Mouse (Mus musculus) intestine, embryonic 14.5 days (tissue): ENCODE results near the gene Sost. TPM values are rescaled to one million over a fixed set of nuclear protein-coding genes. Genes with fewer than 3 reads are reported as not detected.

Experiments used
- ATAC-seq: fragments of 200-750 bp; cut with Nextera tagmentation; replicated peaks from 2 replicates; pipeline ENCODE4 v1.8.0; 2017; ENCODE audit warnings: low read depth, moderate number of reproducible peaks, moderate TSS enrichment, moderate library complexity; ENCODE audit not compliant: low FRiP score, low TSS enrichment
- DNase-seq: peaks from one replicate; pipeline ENCODE4 v3.0.0-alpha.2; 2018; ENCODE audit warnings: low spot score
- H3K27ac ChIP-seq: fragments of 300-500 bp; sonication (generic); 2 replicates; pipeline ENCODE4 v1.5.1; 2014; ENCODE audit warnings: low read depth, mild to moderate bottlenecking, control low read depth
- H3K27me3 ChIP-seq: fragments of 300-500 bp; sonication (generic); replicated peaks from 2 replicates; pipeline ENCODE4 v1.6.1; 2014; ENCODE audit warnings: low read length, control low read depth; ENCODE audit not compliant: control insufficient read depth, insufficient read depth
- H3K36me3 ChIP-seq: fragments of 300-500 bp; sonication (generic); 2 replicates; pipeline ENCODE4 v1.6.1; 2014; ENCODE audit warnings: low read length, control low read depth; ENCODE audit not compliant: control insufficient read depth, insufficient read depth
- H3K4me1 ChIP-seq: fragments of 300-500 bp; sonication (generic); replicated peaks from 2 replicates; pipeline ENCODE4 v1.6.1; 2014; ENCODE audit warnings: low read length, control low read depth, mixed read lengths; ENCODE audit not compliant: control insufficient read depth, insufficient read depth
- H3K4me2 ChIP-seq: fragments of 300-500 bp; sonication (generic); 2 replicates; pipeline ENCODE4 v1.6.1; 2014; ENCODE audit warnings: low read length
- H3K4me3 ChIP-seq: fragments of 300-500 bp; sonication (generic); 2 replicates; pipeline ENCODE4 v1.5.1; 2014; ENCODE audit warnings: low read depth, low read length, control low read depth, mixed read lengths
- H3K9ac ChIP-seq: fragments of 300-500 bp; sonication (generic); 2 replicates; pipeline ENCODE4 v1.6.1; 2014; ENCODE audit warnings: mild to moderate bottlenecking, low read length
- H3K9me3 ChIP-seq: fragments of 300-500 bp; sonication (generic); 2 replicates; pipeline ENCODE4 v1.6.1; 2016; ENCODE audit warnings: low read length, control low read depth; ENCODE audit not compliant: control insufficient read depth
- WGBS: fragments of 180-500 bp; shearing (Covaris S2); extraction: QIAGEN DNeasy Blood & Tissue Kit; methylation state at CpG from one replicate; pipeline ENCODE4 v1.1.7; 2014; 5-methylcytosine and 5-hydroxymethylcytosine counted together
- polyA plus RNA-seq: library from polyadenylated mRNA; unstranded; fragments of >200 nt; fragmentation: Nextera tagmentation; extraction: Ambion mirVana; gene quantifications from 2 replicates; pipeline ENCODE4 v1.2.1, GENCODE M21; 2014

Sost gene
- polyA plus RNA-seq, 1 experiment from 2014 or later: not detected

GRCm38 (mm10) chr11:101969835-101970234 lies 3.0 kb upstream of the Sost start:
- DNase-seq (no peak), ATAC-seq (no peak)
- Histone ChIP-seq H3K9me3 (no peaks in the 10 kb centered on the region), H3K4me1 (no peaks in the 10 kb centered on the region; the same call in 1 of the 2 replicates), H3K9ac (no peak overlapping the region), H3K27ac (no peak overlapping the region), H3K4me3 (no peak overlapping the region), H3K36me3 (no peaks in the 10 kb centered on the region), H3K27me3 (peaks cover 28% of the 10 kb centered on the region), H3K4me2 (no peak overlapping the region)
- WGBS: 88% methylated on average over 13 of the region's 13 CpGs

GRCm38 (mm10) chr11:101968791-101969190 lies 2.0 kb upstream of the Sost start:
- Histone ChIP-seq H3K9ac (no peak overlapping the region), H3K4me1 (peaks cover under 1% of the 10 kb centered on the region; the same call in 1 of the 2 replicates), H3K9me3 (no peaks in the 10 kb centered on the region), H3K4me3 (no peak overlapping the region), H3K36me3 (no peaks in the 10 kb centered on the region), H3K4me2 (no peak overlapping the region), H3K27ac (no peak overlapping the region), H3K27me3 (peaks cover 39% of the 10 kb centered on the region)
- ATAC-seq (peak; percentile 62; the same call in 1 of the 2 replicates), DNase-seq (peak; percentile 88)
- 0% methylated on average over 5 of the region's 5 CpGs for WGBS

GRCm38 (mm10) chr11:101968311-101968710 lies 1.5 kb upstream of the Sost start:
- no peak overlapping the region for H3K9ac ChIP-seq
- H3K4me2 ChIP-seq: no peak overlapping the region
- H3K27ac ChIP-seq: no peak overlapping the region
- WGBS: 14% methylated on average over 7 of the region's 7 CpGs
- H3K4me3 ChIP-seq: no peak overlapping the region
- H3K36me3 ChIP-seq: no peaks in the 10 kb centered on the region
- H3K27me3 ChIP-seq: peaks cover 44% of the 10 kb centered on the region
- H3K4me1 ChIP-seq: peaks cover 5% of the 10 kb centered on the region; the same call in 1 of the 2 replicates
- 0 out of 2 replicates have a peak, but pooled peaks have one; percentile 17 for ATAC-seq
- no peak for DNase-seq
- no peaks in the 10 kb centered on the region for H3K9me3 ChIP-seq

GRCm38 (mm10) chr11:101965553-101965952 lies 1.3 kb downstream of the Sost start:
- no peak overlapping the region for H3K4me2 ChIP-seq

GRCm38 (mm10) chr11:101964647-101965046 lies 2.2 kb downstream of the Sost start:
- 4% methylated on average over 8 of the region's 8 CpGs for WGBS
- no peak overlapping the region for H3K4me3 ChIP-seq
- peaks cover 7% of the 10 kb centered on the region; the same call in 1 of the 2 replicates for H3K4me1 ChIP-seq
- no peak overlapping the region for H3K27ac ChIP-seq
- no peaks in the 10 kb centered on the region for H3K36me3 ChIP-seq
- no peaks in the 10 kb centered on the region for H3K9me3 ChIP-seq
- ATAC-seq (no peak), DNase-seq (peak; percentile 67)
- H3K27me3 ChIP-seq: peaks cover 72% of the 10 kb centered on the region
- H3K9ac ChIP-seq: no peak overlapping the region
- H3K4me2 ChIP-seq: no peak overlapping the region

More at GRCm38 (mm10) chr11:101965553-101965952, 1.3 kb downstream of the Sost start:
- Histone ChIP-seq H3K27ac (no peak overlapping the region), H3K9ac (no peak overlapping the region), H3K9me3 (no peaks in the 10 kb centered on the region), H3K4me3 (no peak overlapping the region), H3K27me3 (peaks cover 71% of the 10 kb centered on the region), H3K4me1 (peaks cover 7% of the 10 kb centered on the region; the same call in 1 of the 2 replicates), H3K36me3 (no peaks in the 10 kb centered on the region)
- DNase-seq (no peak), ATAC-seq (no peak)
- WGBS: 6% methylated on average over 2 of the region's 2 CpGs

GRCm38 (mm10) chr11:101963473-101964291 lies 3.1 kb downstream of the Sost start:
- Histone ChIP-seq H3K27me3 (peaks cover 72% of the 10 kb centered on the region), H3K9me3 (no peaks in the 10 kb centered on the region), H3K27ac (no peak overlapping the region), H3K36me3 (no peaks in the 10 kb centered on the region), H3K4me2 (peak overlapping the region; percentile 95), H3K4me1 (peaks cover 7% of the 10 kb centered on the region; the same call in 1 of the 2 replicates), H3K4me3 (peak overlapping the region; percentile 48), H3K9ac (peak overlapping the region; percentile 37)
- no peak for ATAC-seq
- DNase-seq: peak; percentile 71
- WGBS: under 1% methylated on average over 78 of the region's 78 CpGs

- peak overlapping the region; percentile 48; the same call in 1 of the 2 replicates for H3K4me3 ChIP-seq
- no peak overlapping the region for H3K9ac ChIP-seq
- H3K4me2 ChIP-seq: peak overlapping the region; percentile 95
- H3K4me1 ChIP-seq: peaks cover 7% of the 10 kb centered on the region; the same call in 1 of the 2 replicates
- H3K36me3 ChIP-seq: no peaks in the 10 kb centered on the region
- ATAC-seq: no peak
- no peak overlapping the region for H3K27ac ChIP-seq
- no peaks in the 10 kb centered on the region for H3K9me3 ChIP-seq
- DNase-seq: no peak
- WGBS: 4% methylated on average over 11 of the region's 11 CpGs
- peaks cover 72% of the 10 kb centered on the region for H3K27me3 ChIP-seq
Measured at GRCm38 (mm10) chr11:101963043-101963442, 3.8 kb downstream of the Sost start.

GRCm38 (mm10) chr11:101957476-101957875 lies 9.3 kb downstream of the Sost start:
- H3K36me3 ChIP-seq: no peaks in the 10 kb centered on the region
- H3K9ac ChIP-seq: no peak overlapping the region
- WGBS: 65% methylated on average over 5 of the region's 5 CpGs
- H3K4me2 ChIP-seq: no peak overlapping the region
- H3K4me3 ChIP-seq: no peak overlapping the region
- ATAC-seq: no peak
- H3K4me1 ChIP-seq: peaks cover 9% of the 10 kb centered on the region
- no peak for DNase-seq
- no peaks in the 10 kb centered on the region for H3K9me3 ChIP-seq
- H3K27ac ChIP-seq: no peak overlapping the region
- peaks cover 20% of the 10 kb centered on the region for H3K27me3 ChIP-seq
